Mouse (Mus musculus) MN1 (cell line): ENCODE data around the gene Slc7a8.

Experiments used
- DNase-seq: peaks from one replicate; pipeline ENCODE4 v3.0.0-alpha.2; 2016; ENCODE audit warnings: low spot score

Slc7a8 gene

DNA sequence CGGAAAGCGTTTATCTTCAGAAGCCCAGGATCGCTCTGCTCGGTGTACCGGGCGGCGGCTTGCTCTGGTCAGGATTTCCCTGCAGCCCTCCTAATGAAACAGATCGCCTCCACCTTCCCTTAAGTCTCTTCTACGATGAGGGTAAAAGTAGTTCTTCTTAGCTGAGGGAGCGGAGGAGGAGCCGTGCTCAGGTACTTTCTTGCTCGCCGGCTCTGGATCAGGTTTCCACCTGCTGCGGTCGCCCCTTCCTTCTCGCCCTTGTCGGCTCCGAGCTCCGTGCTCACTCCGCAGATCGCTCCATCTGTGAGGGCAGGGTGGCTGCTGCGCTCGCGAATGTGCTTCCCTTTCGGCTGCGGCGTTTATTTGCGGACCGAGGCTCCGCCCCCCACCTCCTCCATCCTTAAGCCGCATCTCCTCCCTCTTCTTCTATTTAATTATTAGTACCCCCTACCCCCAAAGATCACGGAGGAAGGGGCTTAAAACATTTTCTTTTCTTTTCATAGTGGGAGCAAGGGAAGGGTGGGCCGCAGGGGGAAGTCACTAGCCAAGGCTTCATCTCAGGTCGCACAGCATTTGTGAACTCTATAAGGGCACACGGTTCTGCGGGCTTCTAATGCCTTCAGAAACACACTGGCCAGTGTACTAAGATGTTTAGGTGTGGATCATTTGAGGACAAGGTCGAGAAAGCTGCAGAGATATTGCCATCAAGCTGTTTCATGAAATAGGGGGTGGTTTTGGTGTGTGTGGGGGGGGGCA, at the start of gene Slc7a8:
Gene Slc7a8, minus strand, starts transcription at position 337 of the 756 bp plus-strand sequence.
- peak; percentile 59 for DNase-seq

- no peak for DNase-seq
These were observed 42.0 kb upstream of the Slc7a8 start for GRCm38 (mm10) chr14:54823716-54824115.

- no peak for DNase-seq
These were observed 40.6 kb upstream of the Slc7a8 start for GRCm38 (mm10) chr14:54822301-54822700.

DNA sequence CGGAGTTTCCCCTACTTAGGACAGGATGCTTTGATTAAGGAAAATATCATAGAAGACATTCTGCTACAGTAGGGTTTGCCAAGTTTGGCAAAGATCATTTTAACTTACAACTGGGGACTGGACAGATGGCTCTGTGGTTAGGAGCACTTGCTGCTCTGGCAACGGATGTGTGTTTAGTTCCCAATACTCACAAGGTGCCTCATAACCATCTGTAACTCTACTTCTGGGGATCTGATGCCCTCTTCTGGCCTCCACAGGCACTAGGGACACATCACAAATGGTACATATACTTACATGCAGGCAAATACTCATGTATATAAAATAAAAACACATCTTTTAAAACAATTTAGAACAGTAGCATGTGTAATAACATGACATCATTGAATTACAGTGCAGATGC, 36.0 kb upstream of the Slc7a8 start:
- DNase-seq: peak; percentile 23

- DNase-seq: no peak
These were observed 34.0 kb upstream of the Slc7a8 start for GRCm38 (mm10) chr14:54815737-54816136.

DNA sequence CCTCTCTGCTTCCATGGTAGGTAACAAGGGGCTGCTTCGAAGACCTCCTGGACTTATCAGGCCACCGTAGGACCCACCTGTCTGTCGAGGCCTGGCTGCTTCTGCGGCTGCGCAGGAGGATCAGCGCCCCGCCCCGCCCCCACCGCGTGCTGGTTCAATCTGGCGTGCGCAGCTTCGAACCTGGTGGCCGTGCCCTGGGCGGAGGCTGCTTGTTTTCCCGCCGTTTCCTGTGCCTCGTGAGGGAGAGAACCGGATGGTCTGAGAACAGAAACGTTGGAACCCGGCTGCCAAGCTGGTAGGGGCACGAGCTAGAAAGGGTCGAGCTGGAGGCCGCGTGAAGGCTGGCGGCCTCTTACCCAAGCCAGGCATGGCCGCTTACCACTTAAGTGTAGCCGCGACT, 32.2 kb upstream of the Slc7a8 start, which contains the start of gene Rnf212b:
Gene Rnf212b, plus strand, starts transcription at position 151 of the 400 bp plus-strand sequence.
- DNase-seq: no peak

GRCm38 (mm10) chr14:54809668-54810033, 27.9 kb upstream of the Slc7a8 start:
- no peak for DNase-seq

GRCm38 (mm10) chr14:54808718-54809667, 27.2 kb upstream of the Slc7a8 start:
- no peak for DNase-seq

- DNase-seq: no peak
These were observed 24.4 kb upstream of the Slc7a8 start for GRCm38 (mm10) chr14:54806124-54806523.

DNA sequence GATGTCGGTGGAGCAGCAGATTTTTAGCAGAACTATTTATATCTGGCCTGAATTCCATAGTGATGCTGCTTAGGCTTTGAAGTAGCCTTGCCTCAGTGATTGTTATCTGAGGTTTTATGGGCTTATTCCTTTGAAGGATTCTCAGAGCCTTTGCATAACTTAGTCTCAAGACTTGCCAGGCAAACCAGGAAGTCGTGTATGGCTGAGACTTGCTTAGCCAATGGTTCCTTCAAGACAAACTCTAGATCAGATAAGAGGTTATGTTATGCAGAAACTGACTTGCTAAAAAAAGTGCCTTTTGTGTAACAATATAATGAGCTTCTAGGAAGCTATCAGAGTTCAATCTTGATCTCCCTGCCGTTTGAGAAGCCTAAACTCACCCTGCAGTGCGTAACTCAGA, 20.7 kb upstream of the Slc7a8 start:
- no peak for DNase-seq

GRCm38 (mm10) chr14:54799686-54800085, 17.9 kb upstream of the Slc7a8 start:
- DNase-seq: no peak

DNA sequence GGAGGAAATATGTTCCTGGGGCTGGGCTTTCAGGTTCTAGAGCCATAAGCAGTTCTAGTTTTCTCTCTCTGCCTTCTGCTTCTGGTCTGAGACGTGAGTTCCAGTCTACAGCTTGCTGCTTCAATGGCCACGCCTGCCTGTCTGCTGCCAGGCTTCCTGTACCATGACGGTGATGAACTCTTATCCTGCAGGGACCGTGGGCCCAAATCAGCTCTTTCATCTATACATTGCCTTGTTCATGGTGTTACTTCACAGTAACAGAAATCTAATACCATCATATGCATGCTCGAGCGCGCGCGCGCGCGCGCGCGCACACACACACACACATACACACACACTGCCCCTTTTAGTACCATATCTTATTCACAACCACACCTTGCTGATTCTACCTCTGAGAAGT, 15.0 kb upstream of the Slc7a8 start:
- DNase-seq: no peak

GRCm38 (mm10) chr14:54795901-54796300, 14.2 kb upstream of the Slc7a8 start:
- DNase-seq: no peak

GRCm38 (mm10) chr14:54793894-54794830, 12.4 kb upstream of the Slc7a8 start:
- DNase-seq: no peak

GRCm38 (mm10) chr14:54793351-54793750, 11.6 kb upstream of the Slc7a8 start:
- no peak for DNase-seq

DNA sequence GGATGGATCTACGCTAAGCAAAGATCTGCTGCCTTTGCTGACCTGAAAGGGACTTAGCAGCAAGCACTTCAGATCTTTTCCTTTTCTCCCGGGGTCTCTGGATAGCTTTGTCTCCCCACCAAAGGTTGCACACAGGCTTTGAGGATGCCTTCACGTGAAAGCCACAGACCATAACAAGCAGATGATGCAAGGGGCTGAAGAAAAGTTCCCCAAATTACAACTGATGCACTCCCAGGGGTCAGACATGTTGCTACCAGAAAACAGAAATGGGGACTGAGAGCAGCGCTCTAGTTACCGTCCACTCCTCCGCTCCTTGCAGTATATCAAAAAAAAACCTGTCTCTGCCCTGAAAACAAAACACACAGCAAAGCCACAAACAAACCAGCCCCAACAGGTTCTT, 10.4 kb upstream of the Slc7a8 start:
- DNase-seq: no peak

DNA sequence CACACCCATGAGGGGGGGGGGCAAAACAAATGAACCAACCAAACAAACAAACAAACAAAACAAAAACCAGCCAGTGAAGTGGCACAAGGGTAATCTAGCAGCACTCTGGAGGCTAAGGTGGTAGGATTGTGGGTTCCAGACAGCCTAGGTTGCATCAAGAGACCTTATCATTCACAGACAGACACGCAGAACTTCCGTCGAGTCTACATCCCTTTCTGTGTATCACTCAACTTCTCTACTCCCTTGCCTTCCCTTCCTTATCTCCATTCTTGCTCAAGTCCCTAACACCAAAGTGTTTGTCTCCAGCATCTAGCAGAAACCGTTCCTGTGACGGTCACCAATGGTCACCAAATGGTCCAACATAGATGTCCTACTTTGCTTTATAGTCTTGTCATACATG, 6.5 kb upstream of the Slc7a8 start:
- DNase-seq: no peak

- DNase-seq: peak; percentile 15
These were observed 5.5 kb upstream of the Slc7a8 start for GRCm38 (mm10) chr14:54787226-54787625.

GRCm38 (mm10) chr14:54786489-54786888, 4.7 kb upstream of the Slc7a8 start:
- peak; percentile 60 for DNase-seq

DNA sequence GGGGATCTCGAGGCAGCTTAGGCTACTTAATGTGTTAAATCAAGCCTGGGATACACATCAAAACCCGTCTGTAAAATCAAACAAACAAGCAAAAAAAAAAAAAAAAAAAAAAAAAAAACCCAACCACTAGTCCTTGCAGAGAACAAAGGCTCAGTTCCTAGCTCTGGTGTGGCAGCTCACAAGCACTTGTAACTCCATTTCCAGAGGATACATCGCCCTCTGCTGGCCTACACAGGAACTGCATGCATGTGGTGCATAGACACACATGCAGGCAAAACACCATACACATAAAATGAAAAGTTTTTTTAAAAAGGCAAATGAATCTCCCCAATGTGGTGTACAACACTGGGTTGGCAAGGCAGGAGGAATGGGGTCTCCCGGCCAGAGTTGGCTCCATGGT, 4.2 kb upstream of the Slc7a8 start:
- peak; percentile 85 for DNase-seq

GRCm38 (mm10) chr14:54782971-54783370, 1.2 kb upstream of the Slc7a8 start:
- no peak for DNase-seq
